Mouse (Mus musculus): Measurements from ENCODE around the gene Chrnb4.

Gene Chrnb4

GRCm38 (mm10) chr9:55048211-55048880 lies at the start of gene Chrnb4:
TSS of gene Chrnb4 (minus strand) at chr9:55048779.
- no peak for DNase-seq (ENCODE audit: low spot score in 2 of 2)

DNA sequence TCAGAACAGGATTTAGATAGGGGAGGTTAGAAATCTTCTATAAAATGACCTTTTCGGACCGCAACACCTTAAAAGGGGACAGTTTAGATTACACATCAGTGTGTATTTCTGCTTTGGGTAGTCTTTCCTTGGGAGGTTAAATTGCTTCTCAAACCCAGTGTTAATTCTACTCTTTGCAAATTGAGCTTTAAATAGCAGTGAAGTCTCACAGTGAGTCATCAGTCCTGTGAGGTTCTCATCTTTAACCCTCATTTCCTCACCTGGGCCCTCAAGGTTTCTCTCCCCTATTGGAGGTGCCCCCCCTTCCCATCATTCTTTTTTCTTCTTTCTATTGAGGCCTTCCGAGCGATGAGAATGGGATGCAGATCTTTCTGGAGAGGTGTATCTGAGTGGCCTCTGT lies 48.3 kb upstream of the Chrnb4 start:
- DNase-seq (ENCODE audit: low spot score in 2 of 2), result no peak

- no peak for DNase-seq (ENCODE audit: low spot score in 2 of 2)
Measured at GRCm38 (mm10) chr9:55096033-55096432, 47.5 kb upstream of the Chrnb4 start.

DNA sequence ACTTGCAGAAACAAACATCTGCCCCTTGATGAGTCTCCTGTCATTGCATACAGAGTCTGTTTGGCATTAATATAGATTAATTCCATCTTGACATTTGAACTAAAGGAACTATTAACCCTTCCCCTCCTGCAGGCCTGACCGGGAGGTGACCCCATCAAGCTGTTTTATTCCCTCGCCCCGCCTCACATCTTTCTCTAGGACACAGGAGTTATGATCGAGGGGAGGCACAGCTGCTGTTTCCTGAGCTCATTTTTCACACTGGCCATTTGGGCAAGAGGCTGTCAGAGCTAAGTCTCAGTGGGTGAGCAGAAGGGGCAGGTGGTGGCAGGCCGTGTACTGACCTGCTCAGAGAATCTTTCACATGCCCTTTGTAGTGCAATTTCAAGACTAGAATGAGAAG lies 41.6 kb upstream of the Chrnb4 start:
- DNase-seq (ENCODE audit: low spot score in 2 of 2), result no peak

DNA sequence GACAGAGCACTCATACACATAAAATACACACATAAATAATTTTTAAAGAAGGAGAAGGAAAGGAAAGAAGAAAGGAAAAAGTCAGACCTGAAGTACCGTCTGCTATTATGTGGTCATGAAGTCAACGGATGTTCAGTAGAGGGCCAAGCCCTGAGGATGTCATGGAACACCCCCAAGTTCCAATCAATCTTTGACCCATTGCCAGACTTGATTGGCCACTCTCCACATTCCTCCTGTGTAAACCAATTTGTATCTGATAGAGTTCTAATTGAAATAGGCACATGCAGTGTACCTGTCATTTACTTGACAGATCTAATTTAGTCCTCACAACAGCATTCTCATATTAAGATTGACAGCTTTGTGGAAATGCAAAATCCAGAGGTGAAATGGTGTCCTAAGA lies 40.6 kb upstream of the Chrnb4 start:
- DNase-seq (ENCODE audit: low spot score in 2 of 2), result no peak

DNA sequence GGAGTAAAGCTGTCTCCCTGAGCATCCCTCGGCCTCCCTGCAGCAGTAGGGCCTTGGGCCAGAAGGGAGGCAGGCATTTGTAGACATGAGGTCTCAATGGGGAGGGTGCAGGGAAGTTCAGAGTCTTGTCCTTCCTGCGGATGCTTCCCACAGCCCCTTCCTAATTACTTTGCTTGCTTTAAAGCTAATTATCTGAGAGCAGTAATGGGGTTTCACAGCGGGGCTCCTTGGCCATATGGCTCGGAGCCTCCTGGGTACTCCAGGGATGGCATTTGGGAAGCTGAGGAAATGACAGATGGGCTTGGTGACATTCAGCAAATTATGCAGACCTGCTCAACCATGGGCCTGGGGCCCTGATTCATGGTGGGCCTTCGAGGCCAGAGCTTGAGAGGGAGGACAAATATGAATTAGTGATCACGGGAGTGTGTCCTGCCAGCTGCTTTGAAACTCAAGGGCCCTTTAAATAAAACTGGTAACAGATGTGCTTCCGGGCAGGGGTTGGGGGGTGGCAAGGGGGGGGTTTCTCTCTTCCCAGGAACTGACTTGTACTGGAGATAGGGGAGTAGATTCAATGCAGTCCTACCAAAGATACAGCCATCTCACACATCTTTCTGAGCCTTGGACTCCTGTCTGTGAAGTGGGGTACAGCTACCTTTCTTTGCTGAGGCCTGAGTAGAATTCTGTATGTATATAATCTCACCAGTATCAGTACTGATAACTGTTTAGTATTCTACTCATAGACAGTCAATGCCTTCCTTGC lies 34.8 kb upstream of the Chrnb4 start:
- no peak for DNase-seq (ENCODE audit: low spot score in 2 of 2)

GRCm38 (mm10) chr9:55067965-55068265 lies 19.3 kb upstream of the Chrnb4 start:
- DNase-seq (ENCODE audit: low spot score in 2 of 2), result no peak

GRCm38 (mm10) chr9:55067260-55067964 lies 18.8 kb upstream of the Chrnb4 start:
- DNase-seq (ENCODE audit: low spot score in 2 of 2), result no peak

DNA sequence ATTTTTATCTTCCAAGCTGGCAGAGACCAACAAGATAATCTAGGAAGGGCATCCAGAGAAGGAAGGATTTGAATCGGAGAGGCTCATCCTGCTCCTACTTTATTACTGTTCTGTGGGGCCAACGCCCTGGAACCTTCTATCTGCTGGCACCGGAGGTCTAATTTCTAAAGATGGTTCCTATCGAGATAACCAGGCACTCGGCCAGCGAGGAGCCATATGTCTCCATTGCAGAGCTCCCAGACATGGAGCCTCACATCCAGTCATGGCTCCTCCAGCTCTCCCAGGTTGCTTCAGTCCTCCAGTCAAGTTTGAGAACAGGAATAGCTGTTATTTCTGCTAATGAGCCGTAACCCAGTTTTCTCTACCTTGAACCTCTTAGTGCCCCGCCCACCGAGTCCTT lies 16.7 kb upstream of the Chrnb4 start:
- no peak for DNase-seq (ENCODE audit: low spot score in 2 of 2)

DNA sequence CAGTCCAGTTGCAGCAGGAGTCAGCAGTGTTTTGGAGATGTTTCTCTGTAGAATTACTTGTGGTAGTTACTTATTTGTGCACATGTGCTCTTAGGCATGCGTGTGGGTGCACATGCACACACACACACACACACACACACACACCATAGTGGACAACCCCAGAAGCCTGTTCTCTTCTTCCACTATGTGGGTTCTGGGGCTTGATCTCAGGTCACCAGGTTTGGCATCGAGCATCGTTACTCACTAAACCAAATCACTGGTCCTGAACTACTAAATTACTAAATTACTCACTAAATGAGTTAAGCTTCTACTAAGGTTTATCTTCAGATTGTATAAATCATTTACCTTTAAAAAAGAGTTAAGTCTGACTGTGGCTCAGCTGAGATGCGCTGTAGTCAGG lies 9.5 kb upstream of the Chrnb4 start:
- DNase-seq (ENCODE audit: low spot score in 2 of 2), result no peak

DNA sequence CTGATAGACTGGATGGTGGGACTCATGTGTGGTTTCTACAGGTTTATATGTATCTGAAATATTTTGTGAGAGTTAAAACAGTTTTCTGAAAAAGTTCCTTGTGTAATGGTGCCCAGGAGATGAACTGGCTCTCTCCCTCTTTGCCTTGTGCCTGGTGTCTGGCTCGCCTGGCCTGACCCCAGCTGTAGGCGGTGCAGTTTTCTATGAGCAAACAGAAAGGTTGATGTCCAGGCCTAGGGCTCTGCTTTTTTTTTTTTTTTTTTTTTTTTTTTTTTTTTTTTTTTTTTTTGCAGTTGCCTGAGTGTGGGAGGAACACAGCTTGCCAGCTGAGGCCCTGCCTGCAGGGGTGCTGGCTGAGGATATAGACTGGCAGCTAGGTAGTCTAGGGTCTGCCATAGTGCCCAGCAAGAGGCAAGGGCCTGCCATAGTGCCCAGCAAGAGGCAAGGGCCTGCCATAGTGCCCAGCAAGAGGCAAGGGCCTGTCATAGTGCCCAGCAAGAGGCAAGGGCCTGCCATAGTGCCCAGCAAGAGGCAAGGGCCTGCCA lies 6.9 kb upstream of the Chrnb4 start:
- no peak for DNase-seq (ENCODE audit: low spot score in 2 of 2)

- no peak for DNase-seq (ENCODE audit: low spot score in 2 of 2)
Measured at GRCm38 (mm10) chr9:55046764-55047163, 1.8 kb downstream of the Chrnb4 start.

DNA sequence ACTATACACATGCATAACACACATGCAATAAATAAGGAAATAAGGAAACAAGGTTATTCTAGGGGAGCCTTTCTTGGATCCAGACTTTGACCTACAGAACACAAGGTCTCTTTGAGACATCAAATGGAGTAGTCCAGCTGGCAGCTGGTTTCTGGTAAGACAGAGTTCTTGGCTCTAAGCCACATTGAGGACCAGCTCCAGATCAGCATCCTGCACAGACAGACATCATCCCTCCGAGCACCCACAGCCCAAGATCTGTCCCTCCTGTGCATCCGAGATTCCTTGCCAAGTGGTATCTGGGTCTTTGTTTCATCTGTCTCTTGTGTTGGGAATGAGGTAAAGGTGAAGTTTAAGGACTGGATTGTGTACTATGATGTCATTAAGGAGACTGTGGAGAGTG lies 3.6 kb downstream of the Chrnb4 start:
- DNase-seq (ENCODE audit: low spot score in 2 of 2), result no peak

DNA sequence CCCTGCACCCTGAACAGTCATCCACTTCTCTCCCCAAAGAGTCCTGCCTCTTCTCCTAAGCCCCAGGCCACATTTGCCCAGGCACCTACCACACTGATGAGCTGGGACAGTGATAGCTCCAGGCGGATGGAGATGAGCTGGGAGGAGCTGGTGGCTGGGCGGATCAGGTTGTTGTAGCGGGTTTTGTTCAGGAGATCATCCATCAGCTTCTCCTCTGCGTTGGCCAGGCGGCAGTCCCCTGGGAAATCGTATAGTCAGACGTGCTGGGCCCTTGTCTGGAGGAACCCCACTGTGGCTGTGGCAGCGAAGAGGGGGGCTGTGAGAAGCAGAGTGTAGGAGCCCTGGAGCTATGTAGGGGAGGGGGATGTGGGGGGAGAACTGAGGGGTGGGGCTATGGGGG lies 4.9 kb downstream of the Chrnb4 start:
- no peak for DNase-seq (ENCODE audit: low spot score in 2 of 2)

- DNase-seq (ENCODE audit: low spot score in 2 of 2), result no peak
Measured at GRCm38 (mm10) chr9:55041389-55041788, 7.2 kb downstream of the Chrnb4 start.

DNA sequence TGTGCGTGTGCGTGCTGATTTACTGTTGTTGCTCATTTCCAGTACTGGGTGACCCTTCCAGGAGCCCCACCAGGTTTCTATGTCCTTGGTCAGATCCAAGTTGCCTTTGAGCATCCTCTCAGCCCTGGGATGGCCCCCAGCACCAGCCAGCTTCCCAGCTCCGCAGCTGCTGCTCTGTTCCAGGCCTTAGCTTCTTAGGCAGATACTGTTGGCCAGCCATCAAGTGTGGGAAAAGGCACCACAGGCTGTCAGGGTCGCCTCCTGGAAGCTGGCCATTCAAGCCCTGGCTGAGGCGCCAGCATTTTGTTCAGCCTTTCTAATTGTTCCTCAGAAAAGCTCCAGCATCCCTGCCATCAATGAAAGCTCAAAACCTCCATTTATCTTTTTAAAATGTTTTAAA lies 8.6 kb downstream of the Chrnb4 start:
- DNase-seq (ENCODE audit: low spot score in 2 of 2), result no peak

DNA sequence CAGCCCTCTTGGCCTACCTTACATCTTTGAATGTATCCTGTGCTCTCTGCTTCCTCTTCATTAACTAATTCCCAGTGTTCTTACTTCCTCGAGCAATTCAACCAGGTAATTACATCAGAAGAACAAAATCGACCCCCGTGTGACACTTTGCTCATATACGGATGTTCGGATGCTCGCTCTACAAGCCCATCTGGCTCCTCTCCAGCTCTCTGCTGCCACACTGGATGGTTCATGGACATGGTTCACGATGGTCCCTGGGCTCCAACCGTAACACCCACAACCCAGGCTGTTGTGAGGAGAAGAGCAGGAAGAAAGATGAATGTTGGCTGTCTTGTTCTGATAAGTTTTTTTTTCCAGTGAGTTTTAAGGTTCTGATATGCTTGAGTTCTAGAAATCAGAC lies 9.6 kb downstream of the Chrnb4 start:
- DNase-seq (ENCODE audit: low spot score in 2 of 2), result no peak

DNA sequence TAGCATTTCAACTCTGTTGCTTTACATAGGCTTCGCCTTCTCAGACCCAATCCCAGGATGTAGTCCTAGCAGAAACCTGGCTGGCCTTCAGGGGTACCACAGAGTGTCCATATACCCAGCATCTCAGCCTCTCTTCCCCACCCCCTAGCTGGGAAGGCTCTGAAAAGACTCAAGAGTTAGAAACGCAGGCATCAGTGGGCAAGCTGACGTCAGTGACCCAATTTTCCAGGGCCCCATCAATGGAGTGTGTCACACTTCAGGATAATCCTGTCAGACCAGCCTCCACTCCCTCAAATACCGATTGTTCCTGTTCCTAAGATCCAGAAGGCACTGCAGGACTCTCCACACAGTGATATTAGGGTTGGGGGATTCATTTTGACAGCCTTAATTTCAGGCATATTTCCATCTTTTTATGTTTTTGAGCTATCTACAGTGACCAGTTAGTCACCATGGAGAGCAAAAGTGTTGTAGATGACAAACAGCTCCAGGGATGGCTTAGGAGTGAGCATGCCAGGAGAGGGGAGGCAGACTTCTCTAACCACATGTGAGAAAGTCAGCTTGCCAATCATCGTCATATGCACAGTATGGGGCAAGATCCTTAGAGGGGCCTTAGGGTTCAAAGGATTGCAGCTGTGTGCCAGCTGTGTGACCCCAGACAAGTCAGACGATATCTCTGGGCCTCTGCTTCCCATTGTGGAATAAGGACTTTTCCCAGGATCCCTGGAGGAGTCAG lies 17.0 kb downstream of the Chrnb4 start:
- no peak for DNase-seq (ENCODE audit: low spot score in 2 of 2)

DNA sequence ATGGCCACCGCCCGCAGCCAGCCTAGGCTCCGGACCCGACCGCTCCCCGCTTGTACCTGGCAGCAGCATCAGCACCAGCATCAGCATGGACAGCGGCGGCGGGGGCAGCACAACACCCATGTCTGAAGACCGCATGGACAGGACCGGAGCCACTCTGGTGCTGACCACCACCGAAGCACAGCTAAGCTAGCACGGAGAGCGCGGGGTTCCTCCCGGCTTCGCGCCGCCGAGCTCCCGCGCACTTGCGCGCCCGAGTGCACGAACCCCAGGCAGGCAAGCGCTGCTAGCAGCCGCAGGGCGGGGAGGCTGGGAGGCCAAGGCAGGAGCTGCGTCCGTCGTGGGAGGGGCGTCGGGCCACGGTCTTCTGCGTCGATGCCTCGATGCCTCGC lies 22.3 kb downstream of the Chrnb4 start, which contains the start of gene Chrna3:
Chrna3 (minus strand) TSS at position 288 of the 389 bp plus-strand sequence.
- DNase-seq (ENCODE audit: low spot score in 2 of 2), result no peak

DNA sequence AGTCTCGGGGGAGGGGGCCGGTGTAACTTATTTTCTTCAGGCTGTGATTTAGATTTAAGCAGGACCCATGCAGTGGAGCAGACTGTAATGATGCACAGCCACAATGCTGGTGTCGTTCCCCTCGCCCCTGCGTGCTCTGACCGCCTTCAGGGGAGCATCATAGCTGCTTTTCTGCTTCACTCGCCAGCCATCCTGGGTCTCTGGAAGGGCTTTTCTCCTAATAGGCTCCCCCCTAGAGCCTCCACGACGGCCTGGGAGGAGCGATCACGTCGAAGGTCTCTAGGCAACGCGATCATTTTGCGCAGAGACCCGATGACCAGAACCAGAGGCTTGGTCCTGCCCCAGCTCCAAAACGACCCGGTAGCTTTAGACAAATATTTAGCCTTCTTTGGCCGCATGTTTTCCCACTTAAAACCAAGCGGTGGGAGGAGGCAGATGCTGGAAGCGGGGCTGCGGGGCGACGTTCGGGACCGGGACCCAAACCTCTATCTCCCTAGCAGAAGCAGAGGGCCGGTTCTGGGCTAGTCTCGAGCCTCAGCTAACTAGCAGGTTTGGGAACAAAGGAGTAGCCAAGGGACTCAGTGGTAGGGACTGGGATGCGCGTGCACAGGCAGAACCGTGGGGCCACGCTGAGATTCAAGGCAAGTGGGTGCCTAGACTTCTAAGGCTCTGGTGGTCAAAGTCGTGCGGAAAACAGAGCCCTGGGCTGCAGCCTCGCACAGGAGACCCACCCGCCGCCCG lies 22.9 kb downstream of the Chrnb4 start:
- DNase-seq (ENCODE audit: low spot score in 2 of 2), result no peak

DNA sequence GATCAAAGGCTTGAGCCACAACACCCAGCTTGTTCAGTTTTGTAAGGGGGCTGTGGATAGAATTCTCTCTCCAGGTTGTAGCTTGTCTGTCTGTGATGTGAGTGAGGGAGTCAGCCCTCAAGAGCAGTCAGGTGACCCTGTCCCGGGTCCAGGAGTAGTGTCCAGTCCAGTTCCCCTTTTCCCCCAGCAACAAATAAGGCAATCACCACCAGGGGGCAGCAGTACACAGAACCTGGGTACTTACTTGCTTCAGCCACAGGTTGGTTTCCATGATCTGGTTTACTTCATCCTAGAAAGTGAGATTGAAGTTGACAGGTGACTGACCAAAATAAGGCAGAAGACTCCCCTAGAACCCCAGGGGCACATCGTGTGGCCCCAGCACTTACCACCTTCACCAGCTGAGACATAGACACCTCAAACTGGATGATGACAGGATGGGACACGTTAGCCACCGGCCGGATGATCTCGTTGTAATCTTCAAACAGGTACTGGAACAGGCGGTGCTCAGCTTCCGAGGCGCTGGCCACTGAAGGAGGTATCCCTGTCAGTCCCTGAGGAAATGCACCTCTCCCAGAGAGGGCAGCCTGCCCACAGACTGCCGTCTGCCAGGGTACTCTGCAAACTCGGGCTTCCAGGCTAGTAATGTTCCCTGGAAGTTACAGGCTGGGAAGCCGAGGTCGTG lies 24.5 kb downstream of the Chrnb4 start:
- DNase-seq (ENCODE audit: low spot score in 2 of 2), result peak; percentile 65 to 80
